Mouse (Mus musculus): Measurements from ENCODE around the gene Btbd35f2. TPM values are rescaled to one million over a fixed set of nuclear protein-coding genes. Genes with fewer than 3 reads are reported as not detected.

Btbd35f2 gene
- not detected for polyA plus RNA-seq (2017; shearing (Covaris generic))

GRCm38 (mm10) chrX:32278094-32278493 lies at the start of gene Btbd35f2:
TSS of gene Btbd35f2 (plus strand) at chrX:32278394.

Other genes starting within 250 kb of the Btbd35f2 start
- gene Btbd35f22, start 230.6 kb upstream of the Btbd35f2 start, polyA plus RNA-seq (2017; shearing (Covaris generic)), result not detected